Mouse (Mus musculus) small intestine, adult 2 months (tissue): ENCODE data around the gene Adap1.

Experiments used
- CTCF ChIP-seq: fragments of 200-500 bp; IDR thresholded peaks from 2 replicates; pipeline ENCODE4 v1.5.1; 2012; ENCODE audit warnings: low read depth, mild to moderate bottlenecking, control low read depth, inconsistent platforms, low read length, moderate library complexity, mixed read lengths; ENCODE audit not compliant: insufficient replicate concordance, insufficient read length; ENCODE audit errors: extremely low read depth
- POLR2A ChIP-seq: fragments of 200-500 bp; IDR thresholded peaks from 2 replicates; pipeline ENCODE4 v1.6.1; 2012; ENCODE audit warnings: low read depth, mild to moderate bottlenecking, control low read depth, inconsistent platforms, low read length, moderate library complexity

- TF ChIP-seq POLR2A, result no peak
- no peak for TF ChIP-seq CTCF
These were observed 28.5 kb upstream of the Adap1 start for GRCm38 (mm10) chr5:139353946-139354345.
